Mouse (Mus musculus) kidney, adult 2 months (tissue): ENCODE measurements around the gene Cabp2.
"Not testable (repeated sequence)": the region's sequence is repeated elsewhere in the genome, so short reads cannot be mapped to it uniquely, and the experiment has no call there.

ENCODE experiments used
- CTCF ChIP-seq: fragments of 200-500 bp; conservative IDR thresholded peaks from 2 replicates; pipeline ENCODE4 v1.5.1; 2011; ENCODE audit warnings: low read depth, mild to moderate bottlenecking, control low read depth, low read length, moderate library complexity, mixed read lengths; ENCODE audit not compliant: insufficient read depth, insufficient read length
- POLR2A ChIP-seq: fragments of 200-500 bp; IDR thresholded peaks from one replicate; pipeline ENCODE4 v1.6.1; 2011; ENCODE audit warnings: low read depth, low read length, control low read depth

GRCm38 (mm10) chr19:4135229-4135962, 54.0 kb downstream of the Cabp2 start:
- TF ChIP-seq CTCF, POLR2A: not testable (repeated sequence)
